Mouse (Mus musculus) spleen, adult 18-20 months (tissue): ENCODE measurements around the gene Hdac4.

ENCODE experiments used
- DNase-seq, 2 experiments: peaks; one replicate each; pipeline ENCODE4 v3.0.0; 2022; ENCODE audit warnings: mixed read lengths in 2 of 2

Gene Hdac4

DNA sequence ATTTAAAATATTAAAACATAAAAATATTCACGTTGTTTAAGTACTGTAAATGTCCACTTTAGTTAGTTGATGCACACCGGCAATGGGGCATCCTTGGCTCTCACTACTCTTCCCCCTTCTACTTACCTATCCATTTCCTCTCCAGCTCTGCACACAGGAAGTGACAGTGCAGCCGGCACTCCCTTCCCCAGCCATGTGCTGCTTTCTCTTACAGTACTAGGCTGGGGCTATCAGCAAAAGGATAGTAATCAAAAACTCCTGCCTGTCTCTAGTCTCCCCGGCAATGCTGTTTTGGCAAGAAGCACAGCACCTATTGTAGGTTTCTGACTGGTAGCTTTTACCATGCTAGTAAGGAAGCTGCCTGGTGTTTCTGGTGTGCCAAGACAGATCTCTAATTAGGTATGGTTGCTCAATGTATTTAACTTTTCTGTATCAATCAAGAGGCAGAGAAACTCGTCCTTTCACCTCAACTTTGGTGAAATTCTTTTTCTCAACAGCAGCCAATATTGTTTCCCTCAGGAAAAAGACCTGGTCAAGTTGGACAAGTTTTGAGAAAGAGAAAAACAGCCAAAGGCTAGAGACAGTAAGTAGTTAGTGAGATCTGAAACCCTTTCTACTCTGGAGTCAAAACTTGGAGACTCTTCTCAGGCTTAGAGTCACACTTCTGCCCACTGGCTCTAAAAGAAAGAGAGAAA, 136.6 kb downstream of the Hdac4 start:
- DNase-seq, result no peak

- no peak for DNase-seq
Observed at GRCm38 (mm10) chr1:92057068-92057467, 138.4 kb downstream of the Hdac4 start.

- no peak for DNase-seq
Observed at GRCm38 (mm10) chr1:92055149-92055548, 140.3 kb downstream of the Hdac4 start.

GRCm38 (mm10) chr1:92052190-92052589, 143.3 kb downstream of the Hdac4 start:
- DNase-seq, result peak; percentile 26 to 41

GRCm38 (mm10) chr1:92051489-92052062, 143.9 kb downstream of the Hdac4 start:
- no peak for DNase-seq

GRCm38 (mm10) chr1:92050992-92051391, 144.5 kb downstream of the Hdac4 start:
- DNase-seq, result no peak

GRCm38 (mm10) chr1:92050566-92050965, 144.9 kb downstream of the Hdac4 start:
- DNase-seq, result no peak

- no peak for DNase-seq
Observed at GRCm38 (mm10) chr1:92048415-92049354, 146.8 kb downstream of the Hdac4 start.

DNA sequence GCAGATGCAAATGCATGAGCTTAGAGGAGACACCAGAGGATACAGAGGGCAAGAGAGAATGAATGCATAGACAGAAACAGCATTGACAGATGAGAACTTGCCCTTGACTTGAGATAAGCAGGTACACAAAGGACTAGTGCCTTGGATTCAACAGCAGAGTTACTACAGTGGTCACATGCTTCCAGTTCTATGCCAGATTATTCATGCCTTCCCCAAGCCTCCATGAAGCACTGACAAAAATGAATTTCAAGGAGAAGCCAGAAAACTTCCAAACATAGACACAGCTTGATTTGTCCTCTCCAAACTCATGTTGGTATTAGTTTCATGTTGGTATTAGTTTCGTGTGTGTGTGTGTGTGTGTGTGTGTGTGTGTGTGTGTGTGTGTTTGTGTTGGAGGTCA, 149.8 kb downstream of the Hdac4 start:
- no peak for DNase-seq

DNA sequence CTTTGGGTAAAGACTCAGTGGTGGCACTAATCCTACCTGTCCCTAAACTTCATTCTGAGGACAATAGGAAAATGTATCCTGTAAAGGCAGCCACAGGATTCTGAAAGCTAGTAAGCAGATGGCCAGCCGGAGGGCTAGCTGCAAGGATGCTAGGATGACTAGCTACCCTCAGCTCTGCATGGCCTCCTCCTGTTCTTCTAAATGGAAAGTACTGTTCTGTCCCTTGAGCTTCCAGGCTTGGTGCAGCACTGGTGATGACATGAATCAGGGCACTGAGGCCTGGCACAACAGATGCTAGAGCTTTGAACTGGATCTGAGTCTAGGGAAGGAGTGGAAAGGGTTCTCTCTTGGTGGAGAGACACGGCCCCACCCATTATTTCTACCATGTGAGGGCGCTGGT, 150.6 kb downstream of the Hdac4 start:
- DNase-seq, result no peak

- DNase-seq, result no peak
Observed at GRCm38 (mm10) chr1:92043989-92044388, 151.5 kb downstream of the Hdac4 start.

DNA sequence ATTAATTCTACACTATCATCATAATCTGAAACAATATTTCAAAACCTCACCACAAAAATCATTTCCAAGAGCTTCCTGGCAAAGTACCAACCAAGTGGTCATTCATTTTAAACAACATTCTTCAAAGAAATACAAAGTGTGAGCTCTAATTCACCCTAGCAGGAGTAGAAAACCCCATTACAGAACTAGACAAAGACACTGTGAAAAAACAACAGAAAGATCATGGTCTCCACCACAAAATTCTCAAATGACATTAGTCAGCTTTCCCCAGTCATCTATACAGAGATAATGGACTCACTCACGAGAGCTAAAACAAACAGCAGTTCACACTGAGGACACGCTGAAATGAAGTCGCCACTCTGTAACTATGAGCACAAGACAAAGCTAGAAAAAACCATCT, 153.4 kb downstream of the Hdac4 start:
- DNase-seq, result no peak

GRCm38 (mm10) chr1:92041290-92041689, 154.2 kb downstream of the Hdac4 start:
- DNase-seq, result no peak

DNA sequence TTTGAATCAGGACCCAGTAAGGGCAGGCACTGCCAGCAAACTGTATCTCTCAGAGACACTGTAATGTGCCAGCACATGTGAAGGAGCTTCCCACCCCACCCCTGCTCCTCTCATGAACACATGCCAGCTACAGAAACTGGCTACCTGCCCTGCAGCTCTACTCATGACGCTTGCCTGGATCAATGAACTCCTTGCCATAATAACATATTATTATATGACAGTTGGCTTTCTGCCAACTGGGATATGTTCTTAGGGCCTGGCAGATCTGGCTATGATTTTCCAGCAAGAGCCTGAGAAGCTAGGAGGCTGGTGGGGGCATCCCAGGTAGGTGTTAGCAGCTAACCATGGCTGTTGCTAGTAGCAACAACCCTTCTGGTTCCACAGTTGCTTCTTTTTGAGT, 156.8 kb downstream of the Hdac4 start:
- DNase-seq, result no peak

DNA sequence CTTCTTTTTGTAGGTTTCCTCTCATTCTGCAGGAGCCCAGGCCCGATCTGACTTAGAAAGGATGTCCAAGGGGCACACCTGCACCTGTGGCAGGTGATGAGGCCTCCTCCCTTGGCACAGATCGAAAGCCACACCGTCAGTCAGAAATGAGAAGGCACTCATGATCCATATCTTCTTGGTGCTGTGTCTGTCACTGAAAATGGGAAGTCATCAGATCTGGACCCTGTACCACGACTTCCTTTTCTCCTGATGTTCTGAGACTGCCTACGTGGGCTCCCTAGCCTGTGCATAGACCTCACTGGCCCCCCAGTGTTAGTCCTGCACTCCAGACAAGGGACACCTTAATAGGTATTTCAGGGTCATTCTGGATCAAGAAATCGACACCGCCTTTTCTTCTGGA, 158.5 kb downstream of the Hdac4 start:
- no peak for DNase-seq

DNA sequence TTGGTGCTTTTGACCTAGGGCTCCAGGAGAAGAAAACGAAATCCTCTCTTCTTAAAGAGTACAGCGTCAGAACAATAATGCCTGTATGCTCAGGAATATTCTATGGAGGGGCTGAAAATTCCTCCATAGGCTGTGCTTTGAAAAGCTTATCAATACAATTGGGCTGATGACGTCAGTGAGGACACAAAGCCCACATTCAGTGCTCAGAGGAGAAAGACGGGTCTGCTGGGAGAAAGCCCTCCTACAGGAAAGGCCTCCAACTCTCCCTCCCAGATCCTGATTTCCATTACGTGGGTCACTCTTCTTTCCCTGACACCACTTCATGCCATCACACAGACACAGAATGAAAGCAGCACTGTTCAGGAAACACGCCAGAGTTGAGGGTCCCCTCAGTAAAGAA, 159.7 kb downstream of the Hdac4 start:
- no peak for DNase-seq

- no peak for DNase-seq
Observed at GRCm38 (mm10) chr1:92034247-92034646, 161.3 kb downstream of the Hdac4 start.

- no peak for DNase-seq
Observed at GRCm38 (mm10) chr1:92033463-92033862, 162.0 kb downstream of the Hdac4 start.

DNA sequence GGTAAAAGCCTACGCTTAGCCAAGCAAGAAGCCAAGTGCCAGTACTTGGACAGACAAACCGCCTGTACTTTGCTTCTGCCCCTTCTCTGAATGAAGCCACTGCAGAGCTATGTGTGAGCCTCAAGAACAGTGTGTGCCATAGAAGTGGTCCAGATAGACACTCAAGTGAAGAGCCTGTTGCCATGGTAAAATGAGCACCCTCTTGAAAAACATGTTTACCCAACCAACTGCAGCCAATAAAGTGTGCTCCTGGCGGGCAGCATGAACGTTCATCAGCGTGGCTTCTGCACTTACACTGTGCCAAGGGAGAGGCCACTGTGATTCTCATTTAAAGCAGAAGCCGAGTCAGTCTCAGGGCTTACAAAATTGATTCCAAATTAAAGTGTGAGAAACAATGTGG, 165.0 kb downstream of the Hdac4 start:
- DNase-seq, result no peak

- DNase-seq, result no peak
Observed at GRCm38 (mm10) chr1:92028158-92028557, 167.3 kb downstream of the Hdac4 start.

DNA sequence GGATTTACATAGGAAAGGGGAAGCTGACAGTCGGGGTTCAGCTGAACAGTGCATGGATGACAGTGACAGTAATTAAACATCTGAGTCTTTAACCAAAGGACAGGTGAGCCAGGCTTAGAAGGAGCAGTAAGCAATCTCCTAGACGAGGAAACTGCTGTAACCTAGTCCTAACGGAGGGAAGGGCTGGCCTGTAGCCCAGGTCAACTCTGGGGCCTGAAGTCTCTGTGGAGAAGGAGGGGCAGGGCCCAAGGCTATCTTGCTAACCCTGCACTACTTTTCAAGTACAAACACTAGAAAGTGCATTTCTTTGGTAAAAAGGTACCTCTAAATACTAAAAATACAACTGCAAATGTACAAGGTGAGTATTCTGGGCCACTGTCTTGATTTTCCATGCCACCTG, 169.1 kb downstream of the Hdac4 start:
- DNase-seq, result no peak

DNA sequence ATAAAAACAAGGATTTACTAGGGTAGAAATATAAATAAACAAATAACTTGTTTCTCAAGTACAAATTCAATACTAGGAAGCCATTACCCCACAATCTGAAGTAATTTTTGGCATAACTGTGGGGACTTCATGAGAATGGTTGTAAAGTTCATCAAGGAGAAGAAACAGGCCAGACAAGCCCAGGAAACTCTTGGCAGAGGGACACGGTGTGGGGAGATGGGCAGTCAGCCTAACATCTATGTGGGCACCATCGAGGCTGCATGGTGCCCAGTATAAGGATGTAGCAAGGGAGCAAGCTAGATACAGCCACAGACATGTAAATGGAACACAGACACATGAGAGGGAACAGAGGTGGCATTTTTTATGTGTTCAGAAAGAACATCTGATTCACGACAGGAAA, 171.6 kb downstream of the Hdac4 start:
- DNase-seq, result no peak

GRCm38 (mm10) chr1:92022009-92022408, 173.5 kb downstream of the Hdac4 start:
- DNase-seq, result no peak
